Mouse (Mus musculus) MEL (cell line): ENCODE measurements around the gene Trim41. TPM values are rescaled to one million over a fixed set of nuclear protein-coding genes. Genes with fewer than 3 reads are reported as not detected.

Experiments used
- polyA plus RNA-seq, 2 experiments: library from polyadenylated mRNA; stranded (reverse) in 1 of 2; unstranded in 1 of 2; fragments of >175 nt in 1 of 2; fragments of >200 nt in 1 of 2; gene quantifications; 2 replicates each; pipeline versions ENCODE4 v1.2.1 to v1.2.4; 2012; ENCODE audit warnings: low replicate concordance in 2 of 2, low read depth in 1 of 2; ENCODE audit not compliant: insufficient read length in 2 of 2, insufficient read depth in 1 of 2, missing spikeins in 1 of 2
- total RNA-seq: library from RNA; depleted of rRNA; stranded (reverse); fragments of 300-350 nt; gene quantifications from 2 replicates; pipeline ENCODE4 v1.2.3, GENCODE M21; 2012; rRNA removed

The Trim41 gene
- total and polyA plus RNA-seq, 3 experiments = 37.0 to 76.3 (median 56.4) TPM

Other genes with a start within 250 kb of the Trim41 start
- 5,378 and 5,815 TPM in 2 replicates for gene Rack1, start 17.0 kb downstream of the Trim41 start, total RNA-seq
- gene Rack1, start 17.0 kb downstream of the Trim41 start, polyA plus RNA-seq = 1,000 to 10,000 TPM in 1 of 2 experiments, 100 to 1,000 TPM in 1; 376 to 4,421 TPM
- 0.72 and 0.81 TPM in 2 replicates for gene Trim7, start 8.8 kb upstream of the Trim41 start, total RNA-seq
- gene Trim7, start 8.8 kb upstream of the Trim41 start, polyA plus RNA-seq = 1 to 10 TPM in 1 of 2 experiments, not detected in 1; 1.3 TPM
- 7.1 and 10.9 TPM in 2 replicates for gene Gm12184, start 9.3 kb upstream of the Trim41 start, total RNA-seq
- gene Gm12184, start 9.3 kb upstream of the Trim41 start, polyA plus RNA-seq = 10 to 100 TPM in 1 of 2 experiments, not detected in 1; 15.3 TPM
- 7.5 and 10.7 TPM in 2 replicates for gene Irgm1, start 54.3 kb upstream of the Trim41 start, total RNA-seq
- gene Irgm1, start 54.3 kb upstream of the Trim41 start, polyA plus RNA-seq = 10 to 100 TPM in 1 of 2 experiments, not detected in 1; 10.0 TPM
- not detected in 2 replicates for gene Gm5431, start 84.9 kb upstream of the Trim41 start, total RNA-seq
- gene Gm5431, start 84.9 kb upstream of the Trim41 start, polyA plus RNA-seq = under 1 TPM in 1 of 2 experiments, not detected in 1; 0.04 TPM
- gene Psme2b, start 128.8 kb upstream of the Trim41 start, total RNA-seq = 2.8 and 6.6 TPM in 2 replicates
- gene Psme2b, start 128.8 kb upstream of the Trim41 start, polyA plus RNA-seq = 1 to 10 TPM in 1 of 2 experiments, not detected in 1; 6.2 TPM
- gene Olfr56, start 161.5 kb upstream of the Trim41 start, total RNA-seq = 0.92 and 2.0 TPM in 2 replicates
- under 1 TPM in 1 of 2 experiments, not detected in 1; 0.58 TPM for gene Olfr56, start 161.5 kb upstream of the Trim41 start, polyA plus RNA-seq
- 0.04 TPM in 1 of 2 replicates, not detected in the other for gene 9930111J21Rik1, start 162.0 kb upstream of the Trim41 start, total RNA-seq
- gene 9930111J21Rik1, start 162.0 kb upstream of the Trim41 start, polyA plus RNA-seq = under 1 TPM in 1 of 2 experiments, not detected in 1; 0.06 TPM
- gene Gm12185, start 174.9 kb upstream of the Trim41 start, total RNA-seq = not detected in 2 replicates
- not detected for gene Gm12185, start 174.9 kb upstream of the Trim41 start, polyA plus RNA-seq
- not detected in 2 replicates for gene Tgtp1, start 176.8 kb upstream of the Trim41 start, total RNA-seq
- not detected for gene Tgtp1, start 176.8 kb upstream of the Trim41 start, polyA plus RNA-seq
- gene 9930111J21Rik2, start 233.9 kb upstream of the Trim41 start, total RNA-seq = 0.08 and 0.16 TPM in 2 replicates
- gene 9930111J21Rik2, start 233.9 kb upstream of the Trim41 start, polyA plus RNA-seq = under 1 TPM in 1 of 2 experiments, not detected in 1; 0.04 TPM
- 0.75 and 0.77 TPM in 2 replicates for gene Tgtp2, start 246.9 kb upstream of the Trim41 start, total RNA-seq
- gene Tgtp2, start 246.9 kb upstream of the Trim41 start, polyA plus RNA-seq = under 1 TPM in 1 of 2 experiments, not detected in 1; 0.54 TPM